Mouse (Mus musculus) cerebellum, adult 2 months (tissue): Measurements from ENCODE around the gene Galns. TPM values are rescaled to one million over a fixed set of nuclear protein-coding genes. Genes with fewer than 3 reads are reported as not detected.
A peak's percentile ranks its signal among the peaks of the same experiment; 100 is the strongest.
"Not testable (repeated sequence)": the region's sequence is repeated elsewhere in the genome, so short reads cannot be mapped to it uniquely, and the experiment has no call there.

Experiments
- DNase-seq, 2 experiments: peaks; one replicate each; pipeline ENCODE4 v3.0.0; 2021
- H3K27ac ChIP-seq: fragments of 200-500 bp; 2 replicates; pipeline ENCODE4 v1.5.1; 2012; ENCODE audit warnings: low read length, control low read depth, inconsistent platforms; ENCODE audit not compliant: insufficient read depth
- H3K27me3 ChIP-seq: fragments of 200-500 bp; 2 replicates; pipeline ENCODE4 v1.6.1; 2012; ENCODE audit warnings: inconsistent platforms, mild to moderate bottlenecking, low read length, moderate library complexity; ENCODE audit not compliant: control insufficient read depth, insufficient read depth
- H3K4me1 ChIP-seq: fragments of 200-500 bp; 2 replicates; pipeline ENCODE4 v1.6.1; 2011; ENCODE audit warnings: low read length; ENCODE audit not compliant: control insufficient read depth, insufficient read depth
- H3K4me3 ChIP-seq: fragments of 200-500 bp; replicated peaks from 2 replicates; pipeline ENCODE3; 2011; ENCODE audit warnings: mild to moderate bottlenecking, low read depth, low read length, control low read depth; ENCODE audit not compliant: insufficient read depth
- CTCF ChIP-seq: fragments of 200-500 bp; IDR thresholded peaks from 2 replicates; pipeline ENCODE4 v1.5.1; 2011; ENCODE audit warnings: low read depth, mild to moderate bottlenecking, control low read depth, low read length, moderate library complexity, borderline replicate concordance; ENCODE audit not compliant: insufficient read depth
- POLR2A ChIP-seq: fragments of 200-500 bp; IDR thresholded peaks from 2 replicates; pipeline ENCODE4 v1.6.1; 2011; ENCODE audit warnings: low read length, control low read depth, borderline replicate concordance; ENCODE audit not compliant: insufficient read depth
- WGBS: fragments of 180-500 bp; shearing (Covaris S2); methylation state at CpG from one replicate; pipeline ENCODE4 v1.1.7; 2018; 5-methylcytosine and 5-hydroxymethylcytosine counted together
- polyA plus RNA-seq: library from polyadenylated mRNA; depleted of rRNA; stranded (reverse); fragments of >200 nt; gene quantifications from 2 replicates; pipeline ENCODE4 v1.2.3, GENCODE M21; 2012

Gene Galns
- polyA plus RNA-seq, 1 experiment, result 8.7 TPM

DNA sequence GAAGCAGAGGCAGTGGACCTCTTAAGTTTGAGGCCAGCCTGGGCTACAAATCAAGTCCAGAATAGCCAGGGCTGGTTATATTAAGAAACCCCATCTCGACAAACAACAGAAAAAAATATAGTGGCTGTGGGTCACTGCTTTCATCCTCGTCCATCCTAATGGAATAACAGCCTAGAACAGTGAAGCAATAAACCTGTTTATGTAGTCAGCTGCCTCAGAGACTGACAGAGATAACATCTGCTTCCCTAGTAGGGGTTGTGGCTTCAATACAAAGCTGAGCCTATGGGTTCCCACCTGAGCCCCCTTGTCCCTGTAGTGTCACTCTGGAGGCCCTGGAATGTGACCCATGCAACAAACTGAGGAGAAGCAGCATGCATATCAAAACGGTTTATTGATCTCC lies 37.0 kb downstream of the Galns start:
- Histone ChIP-seq H3K27me3 (no peaks in the 10 kb centered on the region), H3K4me1 (peaks cover 37% of the 10 kb centered on the region), H3K27ac (no peak overlapping the region), H3K4me3 (no peak overlapping the region)
- WGBS, result 49% methylated on average over 3 of the region's 3 CpGs
- no peak for DNase-seq
- TF ChIP-seq CTCF, result no peak
- no peak for TF ChIP-seq POLR2A

DNA sequence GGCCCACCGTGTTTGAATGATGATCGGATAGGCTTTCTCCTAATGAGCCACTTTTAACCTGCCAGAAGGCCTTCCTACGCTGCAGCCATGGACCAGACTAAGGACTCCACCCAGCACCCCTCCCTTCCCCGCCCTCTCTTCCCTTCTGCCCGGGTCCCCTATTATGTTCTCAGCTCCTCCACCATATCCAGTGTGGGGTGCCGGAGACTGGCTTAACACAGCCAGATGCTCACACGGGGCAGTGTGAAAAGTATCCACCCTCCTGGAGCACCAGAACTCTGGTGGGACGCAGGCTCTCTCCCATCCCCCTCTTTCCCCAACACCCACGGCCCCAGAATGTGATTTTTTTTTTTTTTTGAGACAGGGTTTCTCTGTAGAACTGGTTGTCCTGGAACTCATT lies 37.7 kb downstream of the Galns start:
- no peak overlapping the region for H3K27ac ChIP-seq
- peaks cover 41% of the 10 kb centered on the region for H3K4me1 ChIP-seq
- no peak for DNase-seq
- 52% methylated on average over 9 of the region's 9 CpGs for WGBS
- H3K27me3 ChIP-seq, result no peaks in the 10 kb centered on the region
- TF ChIP-seq POLR2A, result no peak
- no peak for TF ChIP-seq CTCF
- no peak overlapping the region for H3K4me3 ChIP-seq

DNA sequence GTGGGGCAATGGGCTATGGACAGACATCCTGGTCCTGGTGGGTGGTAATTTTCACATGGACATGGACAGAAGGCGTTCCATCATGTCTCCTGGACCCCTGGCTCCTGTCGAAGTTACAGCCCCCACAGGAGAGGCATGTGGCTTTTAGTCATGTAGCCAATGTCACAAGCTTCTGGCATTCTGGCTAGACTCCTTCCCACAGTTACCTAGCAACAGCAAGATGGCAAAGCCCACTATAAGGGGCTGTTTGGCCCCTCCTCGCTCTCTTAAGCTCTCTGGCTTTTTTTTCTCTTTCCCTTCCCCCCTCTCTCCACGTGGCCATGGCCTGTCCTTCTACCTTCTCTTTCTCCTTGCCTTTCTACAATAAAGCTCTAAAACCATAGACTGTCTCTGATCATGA lies 38.1 kb downstream of the Galns start:
- not testable (repeated sequence) for DNase-seq, H3K4me3 ChIP-seq, H3K27me3 ChIP-seq, H3K27ac ChIP-seq
- 36% methylated on average over 4 of the region's 4 CpGs for WGBS
- H3K4me1 ChIP-seq, result peaks cover 41% of the 10 kb centered on the region

DNA sequence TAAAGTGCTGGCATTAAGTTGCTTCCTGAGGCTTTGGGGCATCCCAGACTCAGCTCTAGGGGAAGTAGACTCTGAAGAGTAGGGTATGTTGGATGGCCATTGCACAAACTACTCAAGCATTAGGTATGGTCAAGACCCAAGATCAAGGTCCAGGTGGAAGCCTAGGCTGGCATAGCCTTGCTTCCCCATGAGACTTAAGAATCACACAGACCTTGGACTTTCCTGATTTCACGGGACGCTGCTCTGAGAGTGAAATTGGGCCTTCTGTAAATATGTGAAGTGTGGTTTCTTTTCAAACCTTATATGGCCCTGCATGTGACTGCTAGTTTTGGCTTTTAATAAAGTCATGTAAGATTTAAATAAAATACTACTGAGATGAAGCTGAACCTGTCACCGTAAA lies 38.5 kb downstream of the Galns start:
- no peak for DNase-seq
- WGBS, result 95% methylated on average over 3 of the region's 3 CpGs
- no peak for TF ChIP-seq POLR2A
- no peak for TF ChIP-seq CTCF
- no peak overlapping the region for H3K27ac ChIP-seq
- peaks cover 41% of the 10 kb centered on the region for H3K4me1 ChIP-seq
- H3K27me3 ChIP-seq, result no peaks in the 10 kb centered on the region
- no peak overlapping the region for H3K4me3 ChIP-seq

DNA sequence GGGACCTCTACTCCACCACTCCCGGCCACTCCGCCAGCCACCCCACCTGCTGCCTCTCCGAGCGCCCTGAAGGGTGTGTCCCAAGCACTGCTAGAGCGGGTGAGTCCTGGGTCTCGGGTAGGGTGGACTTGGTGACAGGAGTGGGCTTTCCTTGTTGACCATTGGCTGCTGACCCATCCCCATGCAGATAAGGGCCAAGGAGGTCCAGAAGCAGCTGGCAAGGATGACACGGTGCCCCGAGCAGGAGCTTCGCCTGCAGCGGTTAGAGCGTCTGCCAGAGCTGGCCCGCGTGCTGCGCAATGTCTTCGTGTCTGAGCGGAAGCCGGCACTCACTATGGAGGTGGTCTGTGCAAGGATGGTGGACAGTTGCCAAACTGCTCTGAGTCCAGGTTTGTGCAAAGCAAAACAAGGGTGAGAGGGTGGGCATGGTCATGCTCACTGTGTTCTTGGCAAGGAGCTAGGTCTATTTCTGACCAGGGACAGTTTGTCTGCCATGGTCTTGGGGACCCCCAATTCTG lies 39.5 kb downstream of the Galns start:
- no peak for DNase-seq
- WGBS, result 71% methylated on average over 17 of the region's 17 CpGs
- H3K4me1 ChIP-seq, result peaks cover 42% of the 10 kb centered on the region
- H3K27me3 ChIP-seq, result no peaks in the 10 kb centered on the region
- no peak overlapping the region for H3K4me3 ChIP-seq
- H3K27ac ChIP-seq, result no peak overlapping the region
- TF ChIP-seq POLR2A, result no peak

DNA sequence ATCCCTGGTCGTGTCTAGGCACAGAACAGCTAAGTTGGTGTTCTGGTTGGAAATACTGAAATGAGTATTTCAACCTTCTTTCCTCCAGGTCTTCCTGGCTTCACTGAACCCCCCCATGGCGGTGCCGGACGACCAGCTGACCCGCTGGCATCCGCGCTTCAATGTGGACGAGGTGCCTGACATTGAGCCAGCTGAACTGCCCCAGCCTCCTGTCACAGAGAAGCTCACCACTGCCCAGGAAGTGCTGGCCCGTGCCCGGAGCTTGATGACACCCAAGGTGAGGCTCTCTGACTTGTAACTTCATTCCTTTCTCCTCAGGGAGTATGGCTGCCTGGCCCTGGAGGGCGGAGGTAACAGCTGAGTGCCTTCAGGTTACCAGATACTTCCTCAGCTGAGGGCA lies 40.1 kb downstream of the Galns start:
- Histone ChIP-seq H3K27ac (no peak overlapping the region), H3K4me1 (peaks cover 45% of the 10 kb centered on the region), H3K27me3 (no peaks in the 10 kb centered on the region), H3K4me3 (no peak overlapping the region)
- TF ChIP-seq POLR2A (no peak), CTCF (no peak)
- DNase-seq, result peak; percentile 72 to 81
- WGBS, result 25% methylated on average over 11 of the region's 11 CpGs

DNA sequence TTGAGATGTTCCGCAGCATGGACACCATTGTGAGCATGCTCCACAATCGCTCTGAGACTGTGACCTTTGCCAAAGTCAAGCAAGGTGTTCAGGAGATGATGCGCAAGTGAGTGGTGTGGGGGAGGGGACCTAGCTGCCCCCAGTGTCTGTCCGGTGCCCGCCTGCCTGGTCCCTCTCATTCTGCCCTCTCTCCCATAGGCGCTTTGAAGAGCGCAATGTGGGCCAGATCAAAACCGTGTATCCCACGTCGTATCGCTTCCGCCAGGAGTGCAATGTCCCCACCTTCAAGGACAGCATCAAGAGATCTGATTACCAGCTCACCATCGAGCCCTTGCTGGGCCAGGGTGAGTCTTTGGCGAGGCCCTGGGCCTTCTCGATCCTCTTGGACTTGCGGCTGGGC lies 41.3 kb downstream of the Galns start:
- DNase-seq, result no peak
- Histone ChIP-seq H3K4me3 (no peak overlapping the region), H3K4me1 (peaks cover 39% of the 10 kb centered on the region), H3K27me3 (no peaks in the 10 kb centered on the region), H3K27ac (no peak overlapping the region)
- WGBS, result 81% methylated on average over 16 of the region's 16 CpGs
- TF ChIP-seq POLR2A, result no peak
- TF ChIP-seq CTCF, result no peak

DNA sequence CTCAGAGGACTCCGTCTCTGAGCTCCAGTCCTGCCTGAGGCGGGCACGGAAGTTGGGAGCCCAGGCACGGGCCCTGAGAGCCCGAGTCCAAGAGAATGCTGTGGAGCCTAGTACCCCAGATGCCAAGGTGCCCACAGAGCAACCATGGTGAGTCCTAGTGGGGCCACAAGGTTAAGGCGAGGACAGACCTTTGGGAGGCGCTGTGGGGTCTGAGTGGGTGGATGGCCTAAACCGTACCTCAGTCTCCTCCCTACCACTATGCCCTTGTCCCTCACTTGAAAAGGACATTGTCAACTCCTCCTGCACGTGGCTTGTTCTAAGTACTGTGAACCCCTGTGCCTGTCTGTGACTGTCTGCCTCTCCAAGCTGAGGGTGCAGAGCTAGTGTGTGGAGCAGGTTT lies 41.9 kb downstream of the Galns start:
- no peak overlapping the region for H3K4me3 ChIP-seq
- TF ChIP-seq POLR2A (no peak), CTCF (no peak)
- WGBS, result 63% methylated on average over 9 of the region's 9 CpGs
- no peak for DNase-seq
- no peak overlapping the region for H3K27ac ChIP-seq
- H3K4me1 ChIP-seq, result peaks cover 33% of the 10 kb centered on the region
- no peaks in the 10 kb centered on the region for H3K27me3 ChIP-seq

DNA sequence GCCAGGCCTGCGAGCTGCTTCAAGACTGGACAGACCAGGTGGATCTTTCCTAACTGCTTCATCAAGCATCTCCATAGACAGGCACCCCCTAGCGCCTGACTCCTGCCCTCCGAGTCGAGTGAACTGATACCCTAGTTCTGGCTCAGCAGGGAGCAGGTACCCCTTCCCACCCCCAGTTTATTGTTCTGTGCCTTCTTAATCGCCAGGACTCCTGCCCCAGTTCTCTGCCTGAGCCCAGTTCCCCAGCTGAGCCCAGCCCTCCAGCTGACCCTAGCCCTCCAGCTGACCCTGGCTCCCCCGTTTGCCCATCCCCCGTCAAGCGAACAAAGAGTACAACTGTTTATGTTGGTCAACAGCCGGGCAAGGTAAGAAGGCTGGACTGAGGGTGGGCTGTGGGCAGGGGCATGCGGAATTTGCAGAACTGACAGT lies 42.4 kb downstream of the Galns start:
- Histone ChIP-seq H3K4me3 (no peak overlapping the region), H3K4me1 (peaks cover 33% of the 10 kb centered on the region), H3K27me3 (no peaks in the 10 kb centered on the region), H3K27ac (no peak overlapping the region)
- DNase-seq, result peak in 1 of 2 experiments; percentile 31
- TF ChIP-seq POLR2A, result no peak
- no peak for TF ChIP-seq CTCF
- WGBS, result 36% methylated on average over 10 of the region's 10 CpGs
